Comparison of ENCODE assay signal across 26 mouse cellular contexts in the genomic region with DNA sequence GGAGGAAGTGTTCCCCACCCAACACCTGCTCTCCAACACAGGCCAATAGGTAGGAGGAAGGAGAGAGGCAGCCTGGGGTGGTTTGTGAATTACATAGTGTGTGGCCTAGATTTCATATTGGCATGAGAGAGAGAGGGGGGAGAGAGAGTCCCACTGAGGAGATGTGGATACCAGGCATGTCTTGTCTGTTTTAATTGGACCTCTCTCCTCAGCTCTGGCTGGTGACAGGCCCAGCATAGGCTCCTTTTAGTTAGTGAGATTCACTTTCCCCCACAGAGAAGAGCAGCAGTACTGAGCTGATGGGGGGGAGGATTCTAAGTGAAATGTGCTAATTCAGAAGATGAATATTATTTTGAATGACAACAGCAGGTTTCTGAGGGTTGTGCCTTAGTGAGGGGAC. TPM values are rescaled to one million over a fixed set of nuclear protein-coding genes. Genes with fewer than 3 reads are reported as not detected.
DNase-seq lines count a peak whose midpoint lies in the region; ATAC-seq and TF ChIP-seq lines count a peak whose summit lies in the region.
"Had no signal": no experiment of that assay in that cellular context is flagged by ENCODE, and none has a peak within 500 bp of the region (broad histone marks: within the 10 kb centered on the region; RNA-seq: fewer than 3 reads in every experiment).

No protein-coding gene starts in this region.

- ATAC-seq in hindbrain, embryonic 15.5 days (ENCODE audit: low FRiP score, low read depth) = 0 out of 2 replicates have a peak, but pooled peaks have one; percentile 23
- ATAC-seq in hindbrain, embryonic 13.5 days (ENCODE audit: low FRiP score) = no peak
- ATAC-seq in hindbrain, postnatal 0 days = peak; percentile 74
- ATAC-seq in hindbrain, embryonic 11.5 days (ENCODE audit: low FRiP score) = no peak
- ATAC-seq in midbrain, postnatal 0 days (ENCODE audit: low FRiP score) = 0 out of 2 replicates have a peak, but pooled peaks have one; percentile 33
- no peak for ATAC-seq in midbrain, embryonic 13.5 days
- ATAC-seq: forebrain, embryonic 14.5 days; forebrain, embryonic 16.5 days had no signal

- no peak overlapping the region for H3K4me2 ChIP-seq in hindbrain, embryonic 15.5 days
- no peak overlapping the region for H3K4me2 ChIP-seq in hindbrain, embryonic 13.5 days
- H3K4me2 ChIP-seq in hindbrain, postnatal 0 days (ENCODE audit: low read depth, low read length) = no peak overlapping the region
- H3K4me2 ChIP-seq in hindbrain, embryonic 11.5 days (replicated peaks; ENCODE audit: low read depth, low read length) = no peak overlapping the region
- no peak overlapping the region for H3K4me2 ChIP-seq in midbrain, postnatal 0 days (ENCODE audit: low read depth, low read length, poor library complexity, severe bottlenecking)
- no peak overlapping the region for H3K4me2 ChIP-seq in midbrain, embryonic 13.5 days (replicated peaks)
- H3K4me2 ChIP-seq: embryonic facial prominence, embryonic 13.5 days; embryonic facial prominence, embryonic 15.5 days; forebrain, embryonic 12.5 days had no signal

- no peaks in the 10 kb centered on the region for H3K4me1 ChIP-seq in hindbrain, embryonic 15.5 days (replicated peaks)
- no peaks in the 10 kb centered on the region for H3K4me1 ChIP-seq in hindbrain, embryonic 13.5 days (replicated peaks)
- H3K4me1 ChIP-seq in hindbrain, postnatal 0 days (ENCODE audit: insufficient read depth, low read length) = no peaks in the 10 kb centered on the region
- no peaks in the 10 kb centered on the region for H3K4me1 ChIP-seq in hindbrain, embryonic 11.5 days (replicated peaks; ENCODE audit: control insufficient read depth, insufficient read depth, low read length)
- no peaks in the 10 kb centered on the region for H3K4me1 ChIP-seq in midbrain, postnatal 0 days (ENCODE audit: insufficient read depth, low read length)
- H3K4me1 ChIP-seq in midbrain, embryonic 13.5 days (replicated peaks) = no peaks in the 10 kb centered on the region
- H3K4me1 ChIP-seq: embryonic facial prominence, embryonic 15.5 days; forebrain, embryonic 10.5 days; forebrain, embryonic 12.5 days had no signal

- H3K27ac ChIP-seq in hindbrain, embryonic 15.5 days (replicated peaks) = no peak overlapping the region
- H3K27ac ChIP-seq in hindbrain, embryonic 13.5 days = no peak overlapping the region
- no peak overlapping the region for H3K27ac ChIP-seq in hindbrain, postnatal 0 days
- no peak overlapping the region for H3K27ac ChIP-seq in hindbrain, embryonic 11.5 days (ENCODE audit: low read depth, low read length)
- H3K27ac ChIP-seq in midbrain, postnatal 0 days (ENCODE audit: low read depth, low read length) = no peak overlapping the region
- no peak overlapping the region for H3K27ac ChIP-seq in midbrain, embryonic 13.5 days
- H3K27ac ChIP-seq: embryonic facial prominence, embryonic 13.5 days; embryonic facial prominence, embryonic 15.5 days; forebrain, embryonic 10.5 days; forebrain, embryonic 12.5 days had no signal

- no peak overlapping the region for H3K9ac ChIP-seq in hindbrain, embryonic 15.5 days
- H3K9ac ChIP-seq in hindbrain, embryonic 13.5 days = no peak overlapping the region
- H3K9ac ChIP-seq in hindbrain, postnatal 0 days (replicated peaks; ENCODE audit: low read length) = no peak overlapping the region
- H3K9ac ChIP-seq in hindbrain, embryonic 11.5 days (ENCODE audit: low read depth, low read length) = no peak overlapping the region
- H3K9ac ChIP-seq in midbrain, postnatal 0 days (replicated peaks; ENCODE audit: low read length, poor library complexity, severe bottlenecking) = no peak overlapping the region
- H3K9ac ChIP-seq in midbrain, embryonic 13.5 days (replicated peaks) = no peak overlapping the region
- H3K9ac ChIP-seq: embryonic facial prominence, embryonic 13.5 days; embryonic facial prominence, embryonic 15.5 days; forebrain, embryonic 12.5 days had no signal

- TF ChIP-seq CTCF in hindbrain, postnatal 0 days (IDR thresholded peaks at IDR 0.05; ENCODE audit: low read depth) = no peak
- TF ChIP-seq CTCF in midbrain, postnatal 0 days (IDR thresholded peaks at IDR 0.05) = no peak

- H3K27me3 ChIP-seq in hindbrain, embryonic 15.5 days = no peaks in the 10 kb centered on the region
- no peaks in the 10 kb centered on the region for H3K27me3 ChIP-seq in hindbrain, embryonic 13.5 days
- no peaks in the 10 kb centered on the region for H3K27me3 ChIP-seq in hindbrain, postnatal 0 days (ENCODE audit: insufficient read depth, low read length)
- H3K27me3 ChIP-seq in hindbrain, embryonic 11.5 days (ENCODE audit: control insufficient read depth, insufficient read depth, low read length) = no peaks in the 10 kb centered on the region
- H3K27me3 ChIP-seq in midbrain, postnatal 0 days (ENCODE audit: insufficient read depth, low read length) = no peaks in the 10 kb centered on the region
- no peaks in the 10 kb centered on the region for H3K27me3 ChIP-seq in midbrain, embryonic 13.5 days
- H3K27me3 ChIP-seq: embryonic facial prominence, embryonic 13.5 days; embryonic facial prominence, embryonic 15.5 days; forebrain, embryonic 12.5 days had no signal

- H3K9me3 ChIP-seq in hindbrain, embryonic 15.5 days = no peaks in the 10 kb centered on the region
- no peaks in the 10 kb centered on the region for H3K9me3 ChIP-seq in hindbrain, embryonic 13.5 days
- H3K9me3 ChIP-seq in hindbrain, postnatal 0 days (ENCODE audit: low read length) = peaks cover 4% of the 10 kb centered on the region; the same call in 1 of the 2 replicates
- no peaks in the 10 kb centered on the region for H3K9me3 ChIP-seq in hindbrain, embryonic 11.5 days (ENCODE audit: control insufficient read depth, low read length)
- no peaks in the 10 kb centered on the region; the same call in 1 of the 2 replicates for H3K9me3 ChIP-seq in midbrain, postnatal 0 days (ENCODE audit: low read length)
- no peaks in the 10 kb centered on the region for H3K9me3 ChIP-seq in midbrain, embryonic 13.5 days
- H3K9me3 ChIP-seq: embryonic facial prominence, embryonic 15.5 days; forebrain, embryonic 12.5 days had no signal

- no peaks in the 10 kb centered on the region for H3K36me3 ChIP-seq in hindbrain, embryonic 15.5 days
- no peaks in the 10 kb centered on the region for H3K36me3 ChIP-seq in hindbrain, embryonic 13.5 days
- no peaks in the 10 kb centered on the region for H3K36me3 ChIP-seq in hindbrain, postnatal 0 days (ENCODE audit: insufficient read depth, low read length)
- no peaks in the 10 kb centered on the region for H3K36me3 ChIP-seq in hindbrain, embryonic 11.5 days (ENCODE audit: control insufficient read depth, insufficient read depth, low read length)
- no peaks in the 10 kb centered on the region for H3K36me3 ChIP-seq in midbrain, postnatal 0 days (ENCODE audit: insufficient read depth, low read length)
- no peaks in the 10 kb centered on the region for H3K36me3 ChIP-seq in midbrain, embryonic 13.5 days
- H3K36me3 ChIP-seq: embryonic facial prominence, embryonic 13.5 days; embryonic facial prominence, embryonic 15.5 days; forebrain, embryonic 10.5 days; forebrain, embryonic 12.5 days had no signal

- no peak overlapping the region for H3K4me3 ChIP-seq in hindbrain, embryonic 15.5 days
- H3K4me3 ChIP-seq in hindbrain, embryonic 13.5 days = no peak overlapping the region
- no peak overlapping the region for H3K4me3 ChIP-seq in hindbrain, postnatal 0 days (ENCODE audit: low read length)
- H3K4me3 ChIP-seq in hindbrain, embryonic 11.5 days (ENCODE audit: low read depth, low read length) = no peak overlapping the region
- H3K4me3 ChIP-seq in midbrain, postnatal 0 days (ENCODE audit: low read depth, low read length) = no peak overlapping the region
- H3K4me3 ChIP-seq in midbrain, embryonic 13.5 days (replicated peaks) = no peak overlapping the region
- H3K4me3 ChIP-seq: embryonic facial prominence, embryonic 13.5 days; embryonic facial prominence, embryonic 15.5 days; erythroblast, embryonic 14.5 days; forebrain, embryonic 10.5 days; forebrain, embryonic 12.5 days had no signal

- no peak for DNase-seq in hindbrain, postnatal 0 days (ENCODE audit: low spot score)
- no peak for DNase-seq in hindbrain, embryonic 11.5 days (ENCODE audit: low spot score)
- DNase-seq in midbrain, postnatal 0 days (ENCODE audit: low spot score) = no peak
- DNase-seq in adrenal gland, adult 18-20 months (ENCODE audit: low spot score in 2 of 2) = no peak
- DNase-seq: adrenal gland, adult 8-10 months; adrenal gland, postnatal 14 days; adrenal gland, postnatal 36 days; cerebellum, adult 11 months; cerebellum, adult 18-20 months; cerebellum, adult 8-10 months; cerebellum, adult 9-11 months; cerebellum, postnatal 14 days; cerebellum, postnatal 36 days; embryo, embryonic 11 days had no signal

RNA-seq across cellular contexts. Expression of gene Amotl1, which starts 37.9 kb away (rescaled TPM):
- polyA plus RNA-seq in hindbrain, embryonic 15.5 days (2015; fragmentation: Nextera tagmentation; extraction: Ambion mirVana) = 8.1 and 8.4 TPM in 2 replicates
- 8.8 and 10.4 TPM in 2 replicates for polyA plus RNA-seq in hindbrain, embryonic 13.5 days (2015; fragmentation: Nextera tagmentation; extraction: Ambion mirVana)
- total RNA-seq in hindbrain, postnatal 0 days (2014; rRNA removed) = 22.9 and 27.0 TPM in 2 replicates
- 4.2 and 4.4 TPM in 2 replicates for polyA plus RNA-seq in hindbrain, postnatal 0 days (2015; fragmentation: Nextera tagmentation; extraction: Ambion mirVana)
- 15.7 and 17.9 TPM in 2 replicates for polyA plus RNA-seq in hindbrain, embryonic 11.5 days (2014; fragmentation: Nextera tagmentation; extraction: Ambion mirVana)
- 26.2 and 30.8 TPM in 2 replicates for total RNA-seq in midbrain, postnatal 0 days (2014; rRNA removed)
- 5.4 and 5.8 TPM in 2 replicates for polyA plus RNA-seq in midbrain, postnatal 0 days (2015; fragmentation: Nextera tagmentation; extraction: Ambion mirVana)
- polyA plus RNA-seq in midbrain, embryonic 13.5 days (2015; fragmentation: Nextera tagmentation; extraction: Ambion mirVana) = 9.8 and 9.9 TPM in 2 replicates
- total RNA-seq in adrenal gland, adult 18-20 months (2021) = 10 to 100 TPM; 30.3 to 45.1 TPM

RNA-seq across cellular contexts. Expression of gene Piwil4, which starts 57.8 kb away (rescaled TPM):
- polyA plus RNA-seq in hindbrain, embryonic 15.5 days (2015; fragmentation: Nextera tagmentation; extraction: Ambion mirVana) = 0.41 and 0.43 TPM in 2 replicates
- polyA plus RNA-seq in hindbrain, embryonic 13.5 days (2015; fragmentation: Nextera tagmentation; extraction: Ambion mirVana) = 0.30 and 0.48 TPM in 2 replicates
- total RNA-seq in hindbrain, postnatal 0 days (2014; rRNA removed) = 0.36 and 0.42 TPM in 2 replicates
- 0.48 and 0.66 TPM in 2 replicates for polyA plus RNA-seq in hindbrain, postnatal 0 days (2015; fragmentation: Nextera tagmentation; extraction: Ambion mirVana)
- polyA plus RNA-seq in hindbrain, embryonic 11.5 days (2014; fragmentation: Nextera tagmentation; extraction: Ambion mirVana) = 0.62 and 0.77 TPM in 2 replicates
- total RNA-seq in midbrain, postnatal 0 days (2014; rRNA removed) = 0.94 and 1.3 TPM in 2 replicates
- 0.49 and 0.55 TPM in 2 replicates for polyA plus RNA-seq in midbrain, postnatal 0 days (2015; fragmentation: Nextera tagmentation; extraction: Ambion mirVana)
- 0.19 and 0.43 TPM in 2 replicates for polyA plus RNA-seq in midbrain, embryonic 13.5 days (2015; fragmentation: Nextera tagmentation; extraction: Ambion mirVana)
- under 1 TPM in 1 of 2 experiments, not detected in 1; 0.19 TPM for total RNA-seq in adrenal gland, adult 18-20 months (2021)
- total RNA-seq: adrenal gland, postnatal 14 days; common myeloid progenitor, adult 5-6 weeks had no signal
- polyA plus RNA-seq: embryonic facial prominence, embryonic 11.5 days; embryonic facial prominence, embryonic 13.5 days; erythroblast, embryonic 14.5 days had no signal

Comparison
In these comparisons a context has a peak if more than half of its experiments do, and no peak if none do; other contexts are left out.
1. ATAC-seq: peak in hindbrain, embryonic 15.5 days (single experiment), hindbrain, postnatal 0 days (single experiment) and midbrain, postnatal 0 days (single experiment); none in hindbrain, embryonic 13.5 days (single experiment), hindbrain, embryonic 11.5 days (single experiment) and midbrain, embryonic 13.5 days (single experiment).